Comparison of ENCODE assay signal across 6 mouse cellular contexts in genomic region chr15:23536691-23537090, GRCm38 (mm10).
"Had no signal": no experiment of that assay in that cellular context is flagged by ENCODE, and none has a peak within 500 bp of the region (broad histone marks: within the 10 kb centered on the region; RNA-seq: fewer than 3 reads in every experiment).

No protein-coding gene starts in this region.

- DNase-seq: lung, postnatal 14 days; lung, postnatal 36 days; right cerebral cortex, postnatal 14 days; thymus, adult 2 months; thymus, postnatal 25 days; thymus, postnatal 4 days had no signal
